Mouse (Mus musculus): ENCODE data around the gene Kcnj12. TPM values are rescaled to one million over a fixed set of nuclear protein-coding genes. Genes with fewer than 3 reads are reported as not detected.

The Kcnj12 gene
- polyA plus RNA-seq, 2 experiments: 0.06 TPM; not detected in 1

GRCm38 (mm10) chr11:61043055-61043992 lies 21.0 kb downstream of the Kcnj12 start:
- Histone ChIP-seq H3K27me3 (ENCODE audit: control insufficient read depth, insufficient read depth, low read length) (no peaks in the 10 kb centered on the region), H3K9ac (replicated peaks) (no peak overlapping the region), H3K9me3 (ENCODE audit: control insufficient read depth, low read length) (no peaks in the 10 kb centered on the region), H3K27ac (no peak overlapping the region), H3K4me2 (ENCODE audit: low read depth) (no peak overlapping the region), H3K36me3 (replicated peaks; ENCODE audit: control insufficient read depth, insufficient read depth, low read depth) (no peaks in the 10 kb centered on the region), H3K4me1 (replicated peaks; ENCODE audit: control insufficient read depth in 2 of 2, insufficient read depth in 2 of 2, low read length in 1 of 2) (0 out of 4 replicates have a peak, but pooled peaks cover 3 to 6% of the 10 kb centered on the region in 2 experiments), H3K4me3 (ENCODE audit: insufficient read depth in 1 of 2, low read depth in 2 of 2, low read length in 2 of 2) (no peak overlapping the region)
- TF ChIP-seq CTCF (IDR thresholded peaks at IDR 0.05; ENCODE audit: low read depth): peak; percentile 63
- no peak for TF ChIP-seq EP300 (IDR thresholded peaks at IDR 0.05; ENCODE audit: low read depth)
- WGBS (ENCODE audit: insufficient replicate concordance): 63% methylated on average over 12 of the region's 12 CpGs
- ATAC-seq (ENCODE audit: insufficient read depth): no peak
- DNase-seq (ENCODE audit: low read depth in 3 of 3, low spot score in 3 of 3): no peak

GRCm38 (mm10) chr11:61044741-61045140 lies 22.4 kb downstream of the Kcnj12 start:
- Histone ChIP-seq H3K4me3 (ENCODE audit: insufficient read depth in 1 of 2, low read depth in 2 of 2, low read length in 2 of 2) (no peak overlapping the region), H3K4me2 (ENCODE audit: low read depth) (no peak overlapping the region), H3K4me1 (replicated peaks; ENCODE audit: control insufficient read depth in 2 of 2, insufficient read depth in 2 of 2, low read length in 1 of 2) (0 out of 4 replicates have a peak, but pooled peaks cover 3 to 6% of the 10 kb centered on the region in 2 experiments), H3K36me3 (replicated peaks; ENCODE audit: control insufficient read depth, insufficient read depth, low read depth) (no peaks in the 10 kb centered on the region), H3K27me3 (ENCODE audit: control insufficient read depth, insufficient read depth, low read length) (no peaks in the 10 kb centered on the region), H3K9ac (replicated peaks) (no peak overlapping the region), H3K27ac (no peak overlapping the region), H3K9me3 (ENCODE audit: control insufficient read depth, low read length) (no peaks in the 10 kb centered on the region)
- ATAC-seq (ENCODE audit: insufficient read depth) (no peak), DNase-seq (ENCODE audit: low read depth in 3 of 3, low spot score in 3 of 3) (no peak)
- TF ChIP-seq CTCF (IDR thresholded peaks at IDR 0.05; ENCODE audit: low read depth): no peak
- WGBS (ENCODE audit: insufficient replicate concordance): 54% methylated on average over 5 of the region's 5 CpGs

GRCm38 (mm10) chr11:61047441-61047840 lies 25.1 kb downstream of the Kcnj12 start:
- H3K4me2 ChIP-seq (ENCODE audit: low read depth): no peak overlapping the region
- no peak for TF ChIP-seq CTCF (IDR thresholded peaks at IDR 0.05; ENCODE audit: low read depth)
- TF ChIP-seq EP300 (IDR thresholded peaks at IDR 0.05; ENCODE audit: low read depth): no peak

GRCm38 (mm10) chr11:61051151-61051550 lies 28.8 kb downstream of the Kcnj12 start:
- ATAC-seq (ENCODE audit: insufficient read depth) (no peak), DNase-seq (ENCODE audit: low read depth in 3 of 3, low spot score in 3 of 3) (no peak)
- H3K4me2 ChIP-seq (ENCODE audit: low read depth): no peak overlapping the region
- no peak overlapping the region for H3K4me3 ChIP-seq (ENCODE audit: insufficient read depth in 1 of 2, low read depth in 2 of 2, low read length in 2 of 2)
- H3K4me1 ChIP-seq (replicated peaks; ENCODE audit: control insufficient read depth in 2 of 2, insufficient read depth in 2 of 2, low read length in 1 of 2): no peaks in the 10 kb centered on the region
- peaks cover 3% of the 10 kb centered on the region for H3K27me3 ChIP-seq (ENCODE audit: control insufficient read depth, insufficient read depth, low read length)
- H3K9me3 ChIP-seq (ENCODE audit: control insufficient read depth, low read length): no peaks in the 10 kb centered on the region
- no peak overlapping the region for H3K9ac ChIP-seq (replicated peaks)
- WGBS (ENCODE audit: insufficient replicate concordance): 14% methylated on average over 8 of the region's 8 CpGs
- H3K27ac ChIP-seq: no peak overlapping the region
- TF ChIP-seq EP300 (IDR thresholded peaks at IDR 0.05; ENCODE audit: low read depth) (no peak), CTCF (IDR thresholded peaks at IDR 0.05; ENCODE audit: low read depth) (no peak)
- no peaks in the 10 kb centered on the region for H3K36me3 ChIP-seq (replicated peaks; ENCODE audit: control insufficient read depth, insufficient read depth, low read depth)

More at GRCm38 (mm10) chr11:61047441-61047840, 25.1 kb downstream of the Kcnj12 start:
- Histone ChIP-seq H3K9ac (replicated peaks) (no peak overlapping the region), H3K36me3 (replicated peaks; ENCODE audit: control insufficient read depth, insufficient read depth, low read depth) (no peaks in the 10 kb centered on the region), H3K27me3 (ENCODE audit: control insufficient read depth, insufficient read depth, low read length) (no peaks in the 10 kb centered on the region), H3K27ac (no peak overlapping the region), H3K4me1 (replicated peaks; ENCODE audit: control insufficient read depth in 2 of 2, insufficient read depth in 2 of 2, low read length in 1 of 2) (0 out of 4 replicates have a peak, but pooled peaks cover 2 to 6% of the 10 kb centered on the region in 2 experiments), H3K4me3 (ENCODE audit: insufficient read depth in 1 of 2, low read depth in 2 of 2, low read length in 2 of 2) (no peak overlapping the region), H3K9me3 (ENCODE audit: control insufficient read depth, low read length) (no peaks in the 10 kb centered on the region)
- DNase-seq (ENCODE audit: low read depth in 3 of 3, low spot score in 3 of 3) (no peak), ATAC-seq (ENCODE audit: insufficient read depth) (no peak)
- 55% methylated on average over 5 of the region's 5 CpGs for WGBS (ENCODE audit: insufficient replicate concordance)

GRCm38 (mm10) chr11:61056871-61057270 lies 34.5 kb downstream of the Kcnj12 start:
- Histone ChIP-seq H3K27ac (no peak overlapping the region), H3K27me3 (ENCODE audit: control insufficient read depth, insufficient read depth, low read length) (peaks cover 3% of the 10 kb centered on the region), H3K9ac (replicated peaks) (no peak overlapping the region), H3K36me3 (replicated peaks; ENCODE audit: control insufficient read depth, insufficient read depth, low read depth) (no peaks in the 10 kb centered on the region), H3K9me3 (ENCODE audit: control insufficient read depth, low read length) (no peaks in the 10 kb centered on the region), H3K4me1 (replicated peaks; ENCODE audit: control insufficient read depth in 2 of 2, insufficient read depth in 2 of 2, low read length in 1 of 2) (no peaks in the 10 kb centered on the region), H3K4me3 (ENCODE audit: insufficient read depth in 1 of 2, low read depth in 2 of 2, low read length in 2 of 2) (no peak overlapping the region), H3K4me2 (ENCODE audit: low read depth) (no peak overlapping the region)
- WGBS (ENCODE audit: insufficient replicate concordance): 68% methylated on average over 5 of the region's 5 CpGs
- TF ChIP-seq EP300 (IDR thresholded peaks at IDR 0.05; ENCODE audit: low read depth): no peak
- no peak for TF ChIP-seq CTCF (IDR thresholded peaks at IDR 0.05; ENCODE audit: low read depth)
- no peak for ATAC-seq (ENCODE audit: insufficient read depth)
- no peak for DNase-seq (ENCODE audit: low read depth in 3 of 3, low spot score in 3 of 3)
